In genomic region chr19:53003554-53004365, GRCm38 (mm10) we compare ENCODE assay signal across 22 mouse cellular contexts. TPM values are rescaled to one million over a fixed set of nuclear protein-coding genes. Genes with fewer than 3 reads are reported as not detected.
DNase-seq lines count a peak whose midpoint lies in the region; ATAC-seq and TF ChIP-seq lines count a peak whose summit lies in the region.
"Had no signal": no experiment of that assay in that cellular context is flagged by ENCODE, and none has a peak within 500 bp of the region (broad histone marks: within the 10 kb centered on the region; RNA-seq: fewer than 3 reads in every experiment).

No protein-coding gene starts in this region.

- TF ChIP-seq EP300 in MEL (IDR thresholded peaks at IDR 0.05; ENCODE audit: low read depth in 1 of 2, low read length in 2 of 2): peak; percentile 86 to 87

- no peak overlapping the region for H3K4me3 ChIP-seq in MEL (ENCODE audit: control insufficient read depth in 1 of 2, insufficient read depth in 1 of 2, low read depth in 2 of 2, low read length in 2 of 2)
- no peak overlapping the region for H3K4me3 ChIP-seq in liver, embryonic 16.5 days (ENCODE audit: low read depth, low read length)
- no peak overlapping the region for H3K4me3 ChIP-seq in midbrain, embryonic 16.5 days (ENCODE audit: low read depth, low read length)
- H3K4me3 ChIP-seq: embryonic facial prominence, embryonic 12.5 days; gastrocnemius, adult 2 months; layer of hippocampus, adult 2 months had no signal

- peaks cover 10 to 12% of the 10 kb centered on the region in 2 experiments for H3K4me1 ChIP-seq in MEL (ENCODE audit: control insufficient read depth in 1 of 2, insufficient read depth in 2 of 2, low read length in 2 of 2)
- peaks cover 29% of the 10 kb centered on the region for H3K4me1 ChIP-seq in liver, embryonic 16.5 days (ENCODE audit: control insufficient read depth, low read depth, low read length)
- H3K4me1 ChIP-seq in midbrain, embryonic 16.5 days (ENCODE audit: control insufficient read depth, insufficient read depth, low read length): no peaks in the 10 kb centered on the region; the same call in 1 of the 2 replicates

- TF ChIP-seq POLR2A in MEL (IDR thresholded peaks at IDR 0.05; ENCODE audit: control insufficient read depth in 1 of 2, insufficient read depth in 1 of 2, low read depth in 1 of 2, low read length in 2 of 2, poor library complexity in 1 of 2): no peak; a peak in 1 of 4 replicates

- H3K9me3 ChIP-seq in MEL (replicated peaks; ENCODE audit: insufficient read depth, low read length): no peaks in the 10 kb centered on the region
- no peaks in the 10 kb centered on the region for H3K9me3 ChIP-seq in liver, embryonic 16.5 days (replicated peaks; ENCODE audit: control insufficient read depth, low read length)
- H3K9me3 ChIP-seq in midbrain, embryonic 16.5 days (replicated peaks; ENCODE audit: control insufficient read depth, low read length, poor library complexity, severe bottlenecking): no peaks in the 10 kb centered on the region
- H3K9me3 ChIP-seq: embryonic facial prominence, embryonic 12.5 days had no signal

- no peaks in the 10 kb centered on the region for H3K79me2 ChIP-seq in MEL (ENCODE audit: control insufficient read depth, insufficient read depth, low read length, poor library complexity)

- no peak overlapping the region for H3K9ac ChIP-seq in MEL (ENCODE audit: control insufficient read depth, low read depth, low read length, poor library complexity, severe bottlenecking)
- peak overlapping the region; percentile 44 for H3K9ac ChIP-seq in liver, embryonic 16.5 days (ENCODE audit: low read depth, low read length)
- H3K9ac ChIP-seq in midbrain, embryonic 16.5 days (ENCODE audit: low read depth, low read length): no peak overlapping the region
- H3K9ac ChIP-seq: embryonic facial prominence, embryonic 12.5 days; forebrain, postnatal 0 days had no signal

- H3K27me3 ChIP-seq in MEL (ENCODE audit: control insufficient read depth in 1 of 2, insufficient read depth in 2 of 2, low read length in 2 of 2): no peaks in the 10 kb centered on the region
- no peaks in the 10 kb centered on the region for H3K27me3 ChIP-seq in liver, embryonic 16.5 days (ENCODE audit: control insufficient read depth, insufficient read depth, low read depth, low read length)
- H3K27me3 ChIP-seq in midbrain, embryonic 16.5 days (ENCODE audit: control insufficient read depth, insufficient read depth, low read depth, low read length): no peaks in the 10 kb centered on the region
- H3K27me3 ChIP-seq: embryonic facial prominence, embryonic 12.5 days had no signal

- peak; percentile 21; the same call in 1 of the 2 replicates for ATAC-seq in granulocyte monocyte progenitor cell, adult 5-6 weeks (replicated peaks; ENCODE audit: poor library complexity, severe bottlenecking)
- peak; percentile 86 for ATAC-seq in liver, embryonic 16.5 days (ENCODE audit: low read depth)
- no peak for ATAC-seq in midbrain, embryonic 16.5 days
- ATAC-seq: forebrain, postnatal 0 days; hindbrain, embryonic 16.5 days had no signal

- peak overlapping the region; percentile 36 for H3K4me2 ChIP-seq in liver, embryonic 16.5 days (ENCODE audit: low read depth, low read length)
- no peak overlapping the region for H3K4me2 ChIP-seq in midbrain, embryonic 16.5 days (ENCODE audit: low read length)
- H3K4me2 ChIP-seq: embryonic facial prominence, embryonic 12.5 days had no signal

- peak overlapping the region; percentile 14; the same call in 1 of the 2 replicates for H3K27ac ChIP-seq in MEL (ENCODE audit: control insufficient read depth, low read depth, low read length)
- H3K27ac ChIP-seq in liver, embryonic 16.5 days (ENCODE audit: low read length): peak overlapping the region; percentile 81
- H3K27ac ChIP-seq in midbrain, embryonic 16.5 days (ENCODE audit: low read length): no peak overlapping the region
- H3K27ac ChIP-seq: embryonic facial prominence, embryonic 12.5 days; layer of hippocampus, adult 2 months had no signal

- no peak for TF ChIP-seq CTCF in MEL (IDR thresholded peaks at IDR 0.05 in 2 of 3, conservative IDR thresholded peaks at IDR 0.05 in 1 of 3; ENCODE audit: control insufficient read depth in 1 of 3, insufficient read depth in 1 of 3, low read depth in 2 of 3, low read length in 3 of 3, poor library complexity in 1 of 3, severe bottlenecking in 1 of 3)

- peaks cover 16 to 64% of the 10 kb centered on the region in 2 experiments for H3K36me3 ChIP-seq in MEL (ENCODE audit: control insufficient read depth in 1 of 2, insufficient read depth in 2 of 2, low read length in 2 of 2)
- H3K36me3 ChIP-seq in liver, embryonic 16.5 days (ENCODE audit: control insufficient read depth, insufficient read depth): peaks cover 59% of the 10 kb centered on the region
- H3K36me3 ChIP-seq in midbrain, embryonic 16.5 days (ENCODE audit: control insufficient read depth, insufficient read depth, low read length): peaks cover 55% of the 10 kb centered on the region

- TF ChIP-seq RAD21 in MEL (IDR thresholded peaks at IDR 0.05; ENCODE audit: low read depth, low read length): no peak

- WGBS in liver, embryonic 16.5 days (ENCODE audit: insufficient replicate concordance): 55% methylated on average over 22 of the region's 22 CpGs
- WGBS in midbrain, embryonic 16.5 days: 94% methylated on average over 22 of the region's 22 CpGs

- peak; percentile 80 for DNase-seq in MEL (ENCODE audit: low read depth, low spot score)
- peak; percentile 14 for DNase-seq in c-Kit-positive CD71-negative TER-119-negative erythroid progenitor cells, embryonic 14.5 days (ENCODE audit: low read depth)
- no peak for DNase-seq in frontal cortex, postnatal 36 days (ENCODE audit: low spot score in 2 of 2)
- no peak for DNase-seq in embryo, embryonic 10.5 days (ENCODE audit: low spot score)
- no peak for DNase-seq in layer of hippocampus, adult 18-20 months (ENCODE audit: low spot score in 2 of 2)
- DNase-seq: adrenal gland, postnatal 14 days; cerebellum, adult 9-10 months; forebrain, postnatal 0 days; gastrocnemius, adult 2 months; heart, adult 18-20 months; kidney, adult 18-20 months; kidney, postnatal 10 days; left cerebral cortex, postnatal 4 days; lung, postnatal 10 days; retina, postnatal 1 day; right cerebral cortex, postnatal 4 days had no signal

TF ChIP-seq in MEL, 35 proteins besides CTCF, POLR2A, EP300 and RAD21:
- peak; percentile 75 for TF ChIP-seq RCOR1 (IDR thresholded peaks at IDR 0.05; ENCODE audit: low read depth, low read length)
- no peak for TF ChIP-seq JUND (IDR thresholded peaks at IDR 0.05; ENCODE audit: low read depth, low read length)
- no peak for TF ChIP-seq MAFK (IDR thresholded peaks at IDR 0.05; ENCODE audit: borderline replicate concordance, low read depth, low read length)
- TF ChIP-seq POLR2AphosphoS2 (IDR thresholded peaks at IDR 0.05; ENCODE audit: low read length): no peak; the same call in 1 of the 2 replicates
- no peak for TF ChIP-seq ZNF384 (IDR thresholded peaks at IDR 0.05; ENCODE audit: low read depth, low read length)
- peak; percentile 74; the same call in 1 of the 2 replicates for TF ChIP-seq USF1 (IDR thresholded peaks at IDR 0.05; ENCODE audit: low read depth, low read length)
- no peak for TF ChIP-seq POLR2AphosphoS5 (IDR thresholded peaks at IDR 0.05; ENCODE audit: borderline replicate concordance, low read depth, low read length)
- peak; percentile 78; the same call in 1 of the 2 replicates for TF ChIP-seq GATA1 (IDR thresholded peaks at IDR 0.05; ENCODE audit: low read depth, low read length)
- TF ChIP-seq TBP (IDR thresholded peaks at IDR 0.05; ENCODE audit: low read depth, low read length): no peak
- TF ChIP-seq MYB (IDR thresholded peaks at IDR 0.05; ENCODE audit: low read depth, low read length): 0 out of 2 replicates have a peak, but pooled peaks have one; percentile 62
- peak; percentile 79 for TF ChIP-seq TAL1 (IDR thresholded peaks at IDR 0.05; ENCODE audit: low read length)
- TF ChIP-seq E2F4 (IDR thresholded peaks at IDR 0.05; ENCODE audit: borderline replicate concordance, low read depth, low read length): no peak
- no peak for TF ChIP-seq CHD1 (IDR thresholded peaks at IDR 0.05; ENCODE audit: low read depth, low read length)
- TF ChIP-seq BHLHE40 (IDR thresholded peaks at IDR 0.05; ENCODE audit: borderline replicate concordance, low read depth, low read length): 0 out of 2 replicates have a peak, but pooled peaks have one; percentile 40
- TF ChIP-seq ELF1 (IDR thresholded peaks at IDR 0.05; ENCODE audit: low read depth, low read length): no peak
- peak; percentile 92 for TF ChIP-seq MAX (IDR thresholded peaks at IDR 0.05; ENCODE audit: low read length)
- TF ChIP-seq MXI1 (IDR thresholded peaks at IDR 0.05; ENCODE audit: low read depth, low read length): peak; percentile 68
- no peak for TF ChIP-seq NRF1 (IDR thresholded peaks at IDR 0.05; ENCODE audit: insufficient read depth, low read depth, low read length, poor library complexity, severe bottlenecking)
- TF ChIP-seq ZMIZ1 (IDR thresholded peaks at IDR 0.05; ENCODE audit: low read depth, low read length): no peak
- 0 out of 2 replicates have a peak, but pooled peaks have one; percentile 40 for TF ChIP-seq ETS1 (IDR thresholded peaks at IDR 0.05; ENCODE audit: low read depth, low read length)
- TF ChIP-seq TCF12 (IDR thresholded peaks at IDR 0.05; ENCODE audit: low read depth, low read length): peak; percentile 80
- peak; percentile 62 for TF ChIP-seq SIN3A (IDR thresholded peaks at IDR 0.05; ENCODE audit: low read length)
- TF ChIP-seq NELFE (IDR thresholded peaks at IDR 0.05; ENCODE audit: low read depth, low read length): no peak
- no peak for TF ChIP-seq UBTF (IDR thresholded peaks at IDR 0.05; ENCODE audit: borderline replicate concordance, insufficient read depth, low read depth, low read length)
- peak; percentile 83 for TF ChIP-seq MYC (IDR thresholded peaks at IDR 0.05; ENCODE audit: low read depth, low read length)
- TF ChIP-seq MEF2A (IDR thresholded peaks at IDR 0.05; ENCODE audit: extremely low read depth, insufficient replicate concordance, low read depth, low read length, poor library complexity, severe bottlenecking): no peak
TF ChIP-seq in MEL: peak in this region for 12.

RNA-seq across cellular contexts. Expression of gene Xpnpep1, which starts 36.3 kb away (rescaled TPM):
- 459 and 531 TPM in 2 replicates for total RNA-seq in MEL (2012; rRNA removed)
- polyA plus RNA-seq in MEL (2012; ENCODE audit: insufficient read depth in 1 of 2, insufficient read length in 2 of 2, low read depth in 1 of 2, low replicate concordance in 2 of 2, missing spikeins in 1 of 2): 100 to 1,000 TPM; 428 to 526 TPM
- 43.6 and 77.0 TPM in 2 replicates for total RNA-seq in granulocyte monocyte progenitor cell, adult 5-6 weeks (2014; fragmentation: Nextera tagmentation)
- total RNA-seq in granulocyte monocyte progenitor cell, adult 5-6 weeks (2017): 49.8 and 70.5 TPM in 2 replicates
- polyA plus RNA-seq in liver, embryonic 16.5 days (2015; fragmentation: Nextera tagmentation; extraction: Ambion mirVana): 85.5 and 91.8 TPM in 2 replicates
- 114 and 132 TPM in 2 replicates for polyA plus RNA-seq in midbrain, embryonic 16.5 days (2015; fragmentation: Nextera tagmentation; extraction: Ambion mirVana)
- total RNA-seq in layer of hippocampus, adult 18-20 months (2021): 10 to 100 TPM; 72.8 to 79.3 TPM

Comparison
In these comparisons a context has a peak if more than half of its experiments do, and no peak if none do; other contexts are left out.
1. DNase-seq: peak in MEL (single experiment) and c-Kit-positive CD71-negative TER-119-negative erythroid progenitor cells, embryonic 14.5 days (single experiment); none in frontal cortex, postnatal 36 days (0 of 2), embryo, embryonic 10.5 days (single experiment) and layer of hippocampus, adult 18-20 months (0 of 2).